15 mouse cellular contexts compared by ENCODE assay signal in the genomic region with DNA sequence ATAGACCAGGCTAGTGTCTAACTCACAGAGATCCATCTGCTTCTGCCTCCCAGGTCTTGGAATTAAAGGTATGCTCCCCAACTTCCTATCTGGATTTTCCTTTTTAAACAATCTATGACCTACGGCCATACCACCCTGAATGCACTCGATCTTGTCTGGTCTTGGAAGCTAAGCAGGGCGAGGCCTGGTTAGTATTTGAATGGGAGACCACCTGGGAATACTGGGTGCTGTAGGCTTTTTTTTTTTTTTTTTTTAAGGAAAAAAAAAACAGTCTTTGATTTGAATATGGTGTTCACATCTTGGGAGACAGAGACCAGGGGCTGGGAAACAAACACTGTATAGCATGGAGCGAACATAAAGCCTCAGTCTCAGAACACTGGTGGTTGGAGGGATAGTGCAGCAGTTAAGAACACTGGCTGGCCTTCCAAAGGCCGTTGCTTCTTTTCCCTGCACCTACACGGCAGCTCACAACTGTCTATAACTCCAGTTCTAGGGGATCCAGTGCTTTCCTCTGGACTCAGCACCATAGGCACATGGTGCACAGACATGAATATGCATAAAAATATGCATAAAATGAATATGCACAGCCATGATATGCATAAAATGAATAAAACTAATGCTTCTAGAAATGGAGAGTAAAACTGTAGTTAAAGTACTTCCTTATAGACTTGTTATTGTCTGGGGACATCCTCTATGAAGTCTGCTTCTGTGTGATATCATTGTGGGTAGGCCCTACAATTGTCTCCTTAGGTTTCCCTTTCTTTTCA.
"Had no signal": no experiment of that assay in that cellular context is flagged by ENCODE, and none has a peak within 500 bp of the region (broad histone marks: within the 10 kb centered on the region; RNA-seq: fewer than 3 reads in every experiment).

No protein-coding gene starts in this region.

- H3K9me3 ChIP-seq: midbrain, embryonic 10.5 days; midbrain, embryonic 13.5 days; neural tube, embryonic 13.5 days; neural tube, embryonic 15.5 days; stomach, embryonic 15.5 days had no signal

- H3K27ac ChIP-seq: midbrain, embryonic 10.5 days; midbrain, embryonic 13.5 days; neural tube, embryonic 13.5 days; neural tube, embryonic 15.5 days; stomach, embryonic 15.5 days; stomach, postnatal 0 days had no signal

- ATAC-seq: midbrain, embryonic 13.5 days; midbrain, embryonic 16.5 days had no signal

- H3K4me3 ChIP-seq: midbrain, embryonic 10.5 days; midbrain, embryonic 13.5 days; myocyte; neural tube, embryonic 13.5 days; neural tube, embryonic 15.5 days; stomach, embryonic 15.5 days had no signal

- DNase-seq: lung, adult 18-20 months; lung, embryonic 14.5 days; lung, postnatal 10 days; lung, postnatal 4 days; right cerebral cortex, postnatal 14 days; thymus, adult 2 months; thymus, postnatal 36 days had no signal

- H3K27me3 ChIP-seq: midbrain, embryonic 13.5 days; neural tube, embryonic 13.5 days; neural tube, embryonic 15.5 days; stomach, embryonic 15.5 days had no signal

- H3K9ac ChIP-seq: lung, embryonic 14.5 days; midbrain, embryonic 13.5 days; neural tube, embryonic 13.5 days; neural tube, embryonic 15.5 days; stomach, embryonic 15.5 days had no signal

- H3K4me1 ChIP-seq: midbrain, embryonic 10.5 days; midbrain, embryonic 13.5 days; neural tube, embryonic 13.5 days; neural tube, embryonic 15.5 days; stomach, embryonic 15.5 days had no signal

- H3K4me2 ChIP-seq: lung, embryonic 14.5 days; midbrain, embryonic 13.5 days; neural tube, embryonic 13.5 days; neural tube, embryonic 15.5 days; stomach, embryonic 15.5 days had no signal
